Mouse (Mus musculus) heart, adult 2 months (tissue): Measurements from ENCODE around the gene Spred1. TPM values are rescaled to one million over a fixed set of nuclear protein-coding genes. Genes with fewer than 3 reads are reported as not detected.

ENCODE experiments used
- DNase-seq, 2 experiments: peaks; one replicate each; pipeline ENCODE4 v3.0.0; 2021
- H3K27ac ChIP-seq: fragments of 200-600 bp; 2 replicates; pipeline ENCODE4 v1.8.1; 2022
- H3K27me3 ChIP-seq: fragments of 200-500 bp; 2 replicates; pipeline ENCODE4 v1.6.1; 2012; ENCODE audit warnings: mild to moderate bottlenecking, low read length, inconsistent platforms, mixed read lengths; ENCODE audit not compliant: control insufficient read depth, insufficient read depth
- H3K36me3 ChIP-seq: fragments of 200-500 bp; 2 replicates; pipeline ENCODE4 v1.6.1; 2012; ENCODE audit warnings: low read length, inconsistent platforms; ENCODE audit not compliant: control insufficient read depth, insufficient read depth
- H3K4me1 ChIP-seq: fragments of 200-500 bp; 2 replicates; pipeline ENCODE4 v1.6.1; 2011; ENCODE audit warnings: low read length; ENCODE audit not compliant: control insufficient read depth, insufficient read depth
- H3K4me3 ChIP-seq: fragments of 200-600 bp; 2 replicates; pipeline ENCODE4 v1.8.1; 2022
- H3K79me2 ChIP-seq: fragments of 200-500 bp; replicated peaks from 2 replicates; pipeline ENCODE4 v1.6.1; 2012; ENCODE audit warnings: mild to moderate bottlenecking, inconsistent platforms, low read length, moderate library complexity, mixed read lengths; ENCODE audit not compliant: control insufficient read depth, insufficient read depth
- H3K9ac ChIP-seq: fragments of 200-500 bp; 2 replicates; pipeline ENCODE4 v1.6.1; 2012; ENCODE audit warnings: low read depth, mild to moderate bottlenecking, control low read depth, inconsistent platforms, low read length, mixed read lengths
- CTCF ChIP-seq: fragments of 200-600 bp; IDR thresholded peaks from 2 replicates; pipeline ENCODE4 v1.8.1; 2022; ENCODE audit warnings: antibody characterized with exemption, mild to moderate bottlenecking, moderate library complexity
- EP300 ChIP-seq: fragments of 200-500 bp; IDR thresholded peaks from 2 replicates; pipeline ENCODE4 v1.6.1; 2011; ENCODE audit warnings: low read depth, low read length, control low read depth; ENCODE audit not compliant: insufficient read depth
- POLR2A ChIP-seq: fragments of 200-500 bp; IDR thresholded peaks from 2 replicates; pipeline ENCODE4 v1.6.1; 2011; ENCODE audit warnings: mild to moderate bottlenecking, low read depth, low read length, control low read depth; ENCODE audit not compliant: insufficient read depth
- WGBS: fragments of 180-500 bp; shearing (Covaris S2); methylation state at CpG from one replicate; pipeline ENCODE4 v1.1.7; 2018; 5-methylcytosine and 5-hydroxymethylcytosine counted together
- intact Hi-C: fragments of 180-260 bp; cut with DNase I; formaldehyde crosslinking; loops from one replicate; pipeline ENCODE4 v1.15.1; 2025
- long read RNA-seq: library from polyadenylated mRNA; stranded (forward); transcript quantifications from one replicate; pipeline ENCODE4 v2.0.0, GENCODE M21; 2021
- polyA plus RNA-seq: library from polyadenylated mRNA; depleted of rRNA; stranded (reverse); fragments of >200 nt; gene quantifications from 2 replicates; pipeline ENCODE4 v1.2.3, GENCODE M21; 2012; rRNA removed
- total RNA-seq, 2 experiments: library from RNA; stranded (reverse); gene quantifications; 2 replicates each; pipeline ENCODE4 v1.2.3; 2021

The Spred1 gene
- total RNA-seq (10 to 100 TPM; 14.0 to 15.6 TPM), polyA plus RNA-seq (3.7 and 7.5 TPM in 2 replicates)
- long read RNA-seq, full-length matches to known transcripts, result 15 of 15 reads
- long read RNA-seq, partial matches to known transcripts, result 0 of 15 reads
- long read RNA-seq, other reads (novel, unspliced or antisense), result 0 of 15 reads

GRCm38 (mm10) chr2:117121212-117121983, at the start of gene Spred1:
TSS of gene Spred1 (plus strand) at chr2:117121374.
- Histone ChIP-seq H3K36me3 (peaks cover 11% of the 10 kb centered on the region), H3K9ac (peak within 1 kb of the TSS; percentile 93), H3K27ac (peak within 1 kb of the TSS; percentile 96), H3K27me3 (no peaks in the 10 kb centered on the region), H3K4me1 (peaks cover 8% of the 10 kb centered on the region), H3K79me2 (peaks cover 4% of the 10 kb centered on the region), H3K4me3 (peak within 1 kb of the TSS; percentile 70)
- DNase-seq, result peak; percentile 65 to 73
- WGBS, result 1% methylated on average over 93 of the region's 99 CpGs
- TF ChIP-seq EP300 (no peak), CTCF (no peak), POLR2A (no peak)
- intact Hi-C loops, result loop anchor here (2.0 to 5.0 kb wide), 5 partner anchors 36 to 221 kb away; no protein-coding TSS in a partner anchor

DNA sequence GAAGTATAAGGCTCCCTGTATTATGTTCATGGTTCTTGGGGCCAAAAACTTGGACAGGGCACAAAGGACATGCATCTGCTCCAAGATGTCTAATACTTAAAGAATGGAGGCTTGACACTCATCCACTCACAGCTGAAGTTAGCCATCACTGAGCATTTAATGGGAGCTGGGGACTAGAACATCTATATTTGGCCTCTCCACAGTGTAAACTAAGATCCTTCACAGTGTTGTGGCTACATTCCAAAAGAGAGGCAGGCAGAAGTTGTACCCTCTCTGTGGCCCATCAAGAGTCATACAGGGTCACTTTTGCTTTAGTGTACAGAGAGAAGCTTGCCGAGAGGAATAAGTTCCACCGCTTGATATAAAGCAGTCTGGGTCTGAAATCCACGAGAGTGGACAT, 49.6 kb upstream of the Spred1 start:
- no peaks in the 10 kb centered on the region for H3K27me3 ChIP-seq
- H3K27ac ChIP-seq, result no peak overlapping the region
- intact Hi-C loops, result no loop called here
- no peak for TF ChIP-seq EP300
- TF ChIP-seq CTCF, result no peak
- TF ChIP-seq POLR2A, result no peak
- H3K4me1 ChIP-seq, result no peaks in the 10 kb centered on the region
- H3K4me3 ChIP-seq, result no peak overlapping the region
- 79% methylated on average over 3 of the region's 3 CpGs for WGBS
- no peaks in the 10 kb centered on the region for H3K36me3 ChIP-seq
- no peak overlapping the region for H3K9ac ChIP-seq
- H3K79me2 ChIP-seq, result no peaks in the 10 kb centered on the region
- DNase-seq, result no peak

DNA sequence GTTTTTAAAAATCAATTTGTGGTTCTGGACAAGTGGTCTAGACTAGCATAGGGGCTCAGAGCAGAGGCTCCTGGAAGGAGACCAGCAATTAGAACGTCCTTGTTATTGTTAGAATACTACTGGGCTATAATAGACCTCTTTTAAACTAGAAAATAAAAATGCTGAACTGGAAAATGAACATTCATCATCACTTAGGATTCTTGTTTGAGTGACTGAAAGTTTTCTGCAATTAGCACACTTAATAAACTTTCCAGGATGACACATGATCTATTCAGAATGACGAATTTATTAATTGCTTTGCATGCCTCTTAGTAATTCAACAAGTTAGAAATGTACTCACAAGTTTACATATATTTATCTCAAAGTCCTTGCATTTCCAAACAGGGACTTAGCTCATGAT, 42.5 kb upstream of the Spred1 start:
- Histone ChIP-seq H3K27me3 (no peaks in the 10 kb centered on the region), H3K36me3 (no peaks in the 10 kb centered on the region), H3K4me1 (peaks cover 3% of the 10 kb centered on the region), H3K4me3 (no peak overlapping the region), H3K79me2 (no peaks in the 10 kb centered on the region), H3K27ac (no peak overlapping the region), H3K9ac (no peak overlapping the region)
- TF ChIP-seq EP300 (no peak), POLR2A (no peak), CTCF (no peak)
- WGBS, result 83% methylated on average over 2 of the region's 2 CpGs
- no peak for DNase-seq
- intact Hi-C loops, result no loop called here

GRCm38 (mm10) chr2:117079621-117080020, 41.6 kb upstream of the Spred1 start:
- Histone ChIP-seq H3K36me3 (no peaks in the 10 kb centered on the region), H3K27ac (no peak overlapping the region), H3K9ac (no peak overlapping the region), H3K4me1 (peaks cover 3% of the 10 kb centered on the region), H3K27me3 (no peaks in the 10 kb centered on the region), H3K79me2 (no peaks in the 10 kb centered on the region), H3K4me3 (no peak overlapping the region)
- intact Hi-C loops, result no loop called here
- no peak for DNase-seq
- TF ChIP-seq EP300, result no peak
- TF ChIP-seq POLR2A, result no peak
- TF ChIP-seq CTCF, result no peak
- WGBS, result 88% methylated on average over 5 of the region's 5 CpGs

DNA sequence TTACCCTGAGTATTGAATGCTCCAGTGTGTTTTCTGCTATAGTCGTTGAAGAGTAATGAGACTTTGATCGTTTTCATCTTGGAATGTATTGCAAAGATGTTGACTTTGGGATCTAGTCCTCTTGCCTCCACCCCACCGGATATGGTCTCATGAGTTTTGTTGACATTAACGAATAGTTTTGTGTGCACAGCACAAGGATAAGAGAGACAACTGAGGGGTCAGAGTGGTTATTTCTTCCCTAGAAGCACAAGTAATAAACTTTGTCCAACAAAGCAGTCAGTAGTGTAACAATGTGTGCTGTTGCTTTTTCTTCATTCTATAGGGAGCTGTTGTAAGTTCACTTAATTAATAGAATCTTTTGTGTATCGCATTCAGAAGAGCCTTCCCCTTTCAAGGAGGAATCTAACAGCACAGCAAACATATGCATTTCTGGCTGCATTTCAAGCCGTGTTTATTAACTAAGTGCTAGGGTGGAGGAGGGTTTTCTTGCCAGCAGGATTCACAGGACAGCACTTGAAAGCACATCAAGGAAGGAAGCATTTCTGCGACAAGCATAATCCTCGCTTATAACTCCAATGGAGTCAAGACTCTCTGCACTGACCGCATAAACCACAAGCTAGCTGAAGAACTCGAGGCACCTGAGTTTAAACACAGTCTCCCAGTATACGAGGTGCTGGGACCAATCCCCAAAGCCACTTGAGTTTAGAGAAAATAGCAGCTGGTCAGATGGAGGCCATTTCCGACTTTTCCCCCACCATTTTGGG, 35.0 kb upstream of the Spred1 start:
- Histone ChIP-seq H3K4me1 (peaks cover 5% of the 10 kb centered on the region), H3K27ac (no peak overlapping the region), H3K27me3 (no peaks in the 10 kb centered on the region), H3K4me3 (no peak overlapping the region), H3K79me2 (no peaks in the 10 kb centered on the region), H3K36me3 (peaks cover 2% of the 10 kb centered on the region), H3K9ac (no peak overlapping the region)
- WGBS, result 52% methylated on average over 12 of the region's 12 CpGs
- TF ChIP-seq EP300 (no peak), POLR2A (no peak), CTCF (no peak)
- intact Hi-C loops, result no loop called here
- DNase-seq, result no peak
